Mouse (Mus musculus) kidney, postnatal 4 days (tissue): Measurements from ENCODE around the gene Fam229a.
"Not testable (repeated sequence)": the region's sequence is repeated elsewhere in the genome, so short reads cannot be mapped to it uniquely, and the experiment has no call there.

Experiments
- DNase-seq, 2 experiments: peaks; one replicate each; pipeline ENCODE4 v3.0.0; 2021; ENCODE audit warnings: mixed read lengths in 2 of 2

Gene Fam229a

GRCm38 (mm10) chr4:129528901-129529300 is 37.9 kb downstream of the Fam229a start:
- DNase-seq: not testable (repeated sequence)

GRCm38 (mm10) chr4:129540012-129540411 is 49.0 kb downstream of the Fam229a start:
- peak; percentile 51 to 65 for DNase-seq
